Mouse (Mus musculus) frontal cortex, postnatal 14 days (tissue): Measurements from ENCODE around the gene Zfp974.
"Not testable (repeated sequence)": the region's sequence is repeated elsewhere in the genome, so short reads cannot be mapped to it uniquely, and the experiment has no call there.

Experiments
- DNase-seq, 2 experiments: peaks; one replicate each; pipeline ENCODE4 v3.0.0; 2022; ENCODE audit warnings: low spot score in 2 of 2

The Zfp974 gene

DNA sequence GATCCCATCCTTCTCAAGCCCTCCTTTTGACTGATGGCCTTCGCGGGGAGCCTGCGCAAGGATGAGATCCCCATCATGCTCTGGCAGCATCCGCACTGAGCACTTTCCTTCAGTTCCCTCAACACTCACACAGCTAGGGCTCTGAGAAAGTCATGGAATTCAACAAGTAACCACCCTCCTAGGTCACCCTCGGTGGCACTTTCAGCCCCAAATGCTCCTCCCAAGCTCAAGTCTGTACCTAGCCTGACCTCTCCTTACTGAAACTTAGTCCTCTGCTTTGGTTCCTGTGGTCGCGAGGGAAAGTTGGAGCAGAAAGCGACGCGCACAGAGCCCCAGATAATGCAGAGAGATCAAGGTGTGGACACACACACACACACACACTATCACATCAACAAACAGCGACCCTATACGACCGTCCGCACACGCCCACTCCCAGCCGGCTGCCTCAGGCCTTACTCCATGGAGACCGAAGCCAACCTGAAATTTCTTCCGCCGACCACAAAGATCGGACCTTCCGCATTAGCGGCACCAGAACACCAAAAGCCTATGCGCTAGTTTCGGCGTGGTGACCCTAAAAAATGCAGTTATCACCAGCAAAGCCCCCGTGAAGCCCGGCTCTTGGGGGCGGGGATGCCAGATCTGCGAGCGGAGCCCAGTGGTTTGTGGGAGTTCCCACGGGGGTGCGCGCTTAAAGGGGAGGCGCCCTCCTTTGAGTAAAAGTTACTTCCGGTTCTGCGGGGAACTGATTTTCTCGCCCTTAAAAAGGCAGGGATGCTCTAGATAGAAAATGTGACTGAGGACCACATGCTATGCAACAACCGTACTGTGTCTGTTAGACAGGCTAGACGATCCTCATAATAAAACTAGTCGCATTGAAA lies at the start of gene Zfp974:
Zfp974 (minus strand) TSS at position 643 of the 878 bp plus-strand sequence.
- peak; percentile 33 to 55 for DNase-seq

DNA sequence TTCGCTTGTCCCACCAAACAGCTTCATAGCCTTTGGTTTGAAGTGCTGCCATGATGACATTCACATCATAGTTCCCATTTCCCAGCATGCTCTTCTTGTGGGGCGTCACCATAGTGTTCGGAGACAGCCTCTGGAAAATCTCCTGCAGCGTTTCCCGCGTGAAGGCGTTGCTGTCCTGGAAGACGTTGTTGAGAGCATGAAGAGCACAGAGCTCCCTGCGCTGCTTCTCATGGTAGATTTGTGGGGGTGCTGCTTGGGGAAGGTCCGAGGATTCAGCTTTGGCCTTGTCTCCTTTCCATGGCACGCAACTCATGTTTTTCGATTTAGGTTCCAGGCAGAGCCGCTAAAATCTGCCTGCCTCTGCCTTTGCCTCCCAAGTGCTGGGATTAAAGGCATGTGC lies 20.2 kb upstream of the Zfp974 start:
- not testable (repeated sequence) for DNase-seq

DNA sequence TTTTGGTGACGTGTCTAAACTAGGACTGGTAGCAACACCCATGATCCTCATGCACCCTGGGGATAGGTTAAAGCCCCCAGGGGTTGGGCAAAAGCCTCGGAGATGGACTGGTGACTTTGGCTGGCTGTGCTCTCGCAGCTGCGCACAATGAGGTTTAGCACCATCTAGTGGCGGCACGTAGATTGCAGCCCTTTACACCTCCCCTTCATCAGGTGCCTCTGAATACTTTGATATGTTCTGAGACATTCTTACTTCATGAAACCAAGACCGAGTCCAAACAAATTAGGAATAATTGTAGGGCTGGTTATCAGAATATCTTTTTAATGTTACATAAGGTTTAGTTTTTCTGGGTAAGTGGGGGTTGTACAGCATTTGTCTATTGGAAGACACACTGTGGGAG lies 12.6 kb upstream of the Zfp974 start:
- DNase-seq, result peak in 1 of 2 experiments; percentile 13

DNA sequence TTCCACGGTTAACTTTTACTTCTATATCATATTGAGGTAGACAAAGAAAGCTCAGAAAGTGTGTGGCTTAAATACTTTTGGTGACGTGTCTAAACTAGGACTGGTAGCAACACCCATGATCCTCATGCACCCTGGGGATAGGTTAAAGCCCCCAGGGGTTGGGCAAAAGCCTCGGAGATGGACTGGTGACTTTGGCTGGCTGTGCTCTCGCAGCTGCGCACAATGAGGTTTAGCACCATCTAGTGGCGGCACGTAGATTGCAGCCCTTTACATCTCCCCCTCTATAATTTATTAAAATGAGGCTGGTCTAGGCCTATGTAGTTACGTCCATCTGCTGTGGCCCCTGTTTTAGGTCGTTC lies 4.5 kb upstream of the Zfp974 start:
- DNase-seq, result not testable (repeated sequence)

DNA sequence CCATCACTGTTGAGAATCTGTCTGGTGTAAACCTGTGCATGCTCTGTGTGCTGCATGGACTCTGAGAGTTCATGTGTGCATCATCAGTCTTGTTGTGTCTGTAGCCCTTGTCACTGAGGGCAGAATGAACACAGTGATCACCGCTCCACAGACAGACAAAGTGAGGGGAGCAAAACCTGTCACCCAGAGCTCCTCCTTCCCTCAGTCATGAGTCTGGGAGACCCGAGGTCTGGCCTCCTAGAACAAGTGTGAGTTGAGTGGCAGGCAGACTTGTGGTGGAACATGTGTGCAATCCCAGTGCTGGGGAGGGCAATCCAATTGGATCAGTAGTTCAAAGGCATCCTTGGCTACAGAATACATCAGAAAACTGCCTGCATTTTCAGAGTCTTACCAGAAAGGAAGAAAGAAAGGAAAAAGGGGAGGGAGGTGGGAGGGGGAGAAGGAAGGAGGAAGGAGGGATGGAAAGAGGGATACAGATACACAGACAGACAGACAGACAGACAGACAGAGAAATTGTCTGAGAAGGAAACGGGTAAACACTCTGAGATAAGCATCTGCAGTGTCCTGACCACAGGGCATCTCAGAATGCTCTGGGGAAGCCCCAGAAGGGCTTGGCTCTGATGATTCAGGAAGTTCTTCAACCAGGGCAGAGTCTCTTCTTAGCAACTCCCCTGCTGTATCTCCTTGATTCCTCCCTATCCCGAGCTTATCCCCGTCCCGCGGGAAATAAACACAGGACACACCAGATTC lies 4.0 kb upstream of the Zfp974 start:
- DNase-seq, result no peak

DNA sequence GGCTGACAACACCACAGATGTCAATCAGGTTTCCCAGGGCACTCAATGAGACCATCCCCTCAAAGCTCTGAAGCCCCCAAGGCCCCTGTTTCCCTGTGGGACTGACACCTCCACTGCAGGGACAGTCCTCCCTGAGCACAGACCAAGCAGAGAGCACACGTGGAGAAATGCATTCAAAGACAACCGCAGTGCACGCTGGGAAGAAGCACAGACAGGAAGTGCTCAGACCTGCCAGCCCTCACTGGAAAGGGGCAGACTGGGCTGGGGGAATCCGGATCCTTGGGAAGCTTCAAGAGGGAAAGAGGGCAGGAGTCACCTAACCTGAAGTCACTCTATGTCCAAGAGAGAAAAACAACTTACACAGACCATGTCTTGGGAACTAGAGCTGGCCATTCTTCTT lies 2.2 kb downstream of the Zfp974 start:
- DNase-seq, result not testable (repeated sequence)

DNA sequence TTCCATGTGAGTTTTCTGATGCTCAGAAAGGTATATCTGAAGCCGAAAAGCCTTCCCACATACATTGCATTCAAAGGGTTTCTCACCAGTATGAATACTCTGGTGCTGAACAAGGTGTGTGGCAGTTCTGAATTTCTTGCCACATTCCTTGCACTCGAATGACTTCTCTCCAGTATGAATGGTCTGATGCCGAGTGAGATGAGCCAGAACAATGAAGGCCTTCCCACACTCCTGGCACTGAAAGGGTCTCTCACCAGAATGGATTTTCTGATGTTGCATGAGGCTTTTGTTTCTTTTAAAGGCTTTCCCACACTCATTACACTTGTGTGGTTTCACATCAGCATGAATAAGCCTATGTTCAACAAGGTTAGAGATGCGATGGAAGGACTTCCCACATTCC lies 18.3 kb downstream of the Zfp974 start:
- not testable (repeated sequence) for DNase-seq

DNA sequence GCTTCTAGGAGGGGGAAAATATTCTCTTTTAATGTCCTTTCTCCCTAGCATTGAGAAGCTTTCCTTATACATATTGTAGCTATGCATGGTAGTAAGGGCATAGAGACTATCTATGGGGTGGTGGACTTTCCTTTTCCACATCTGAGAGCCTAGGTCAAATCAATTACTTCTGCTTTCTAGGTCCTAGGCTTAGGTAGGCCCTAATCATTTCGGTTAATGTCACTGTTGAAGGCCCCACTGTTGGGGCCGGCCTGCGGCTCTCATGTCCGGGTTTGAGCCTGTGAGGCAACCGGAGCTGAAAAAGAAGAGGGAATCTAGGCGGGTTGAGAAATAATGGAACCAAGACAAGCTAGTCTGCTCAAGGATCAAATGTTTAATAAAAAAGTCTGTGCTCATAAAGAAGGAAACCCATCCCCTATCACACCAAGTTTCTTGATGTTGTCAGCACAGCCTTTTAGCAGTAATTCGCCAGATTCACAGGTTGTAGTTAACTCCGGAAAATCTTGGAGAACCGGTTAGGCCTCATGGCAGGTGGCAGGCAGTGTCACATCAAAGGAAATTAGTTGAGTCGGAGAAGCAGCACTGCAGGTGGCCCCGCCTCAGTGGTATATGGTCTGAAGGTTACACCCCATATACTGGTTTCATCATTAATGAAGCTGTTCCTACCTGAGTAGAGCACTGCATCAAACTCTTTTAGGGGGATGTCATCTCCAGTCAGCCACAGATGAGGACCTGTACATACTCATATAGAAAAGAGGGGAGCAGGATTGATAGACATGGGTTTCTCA lies 24.0 kb downstream of the Zfp974 start:
- no peak for DNase-seq

DNA sequence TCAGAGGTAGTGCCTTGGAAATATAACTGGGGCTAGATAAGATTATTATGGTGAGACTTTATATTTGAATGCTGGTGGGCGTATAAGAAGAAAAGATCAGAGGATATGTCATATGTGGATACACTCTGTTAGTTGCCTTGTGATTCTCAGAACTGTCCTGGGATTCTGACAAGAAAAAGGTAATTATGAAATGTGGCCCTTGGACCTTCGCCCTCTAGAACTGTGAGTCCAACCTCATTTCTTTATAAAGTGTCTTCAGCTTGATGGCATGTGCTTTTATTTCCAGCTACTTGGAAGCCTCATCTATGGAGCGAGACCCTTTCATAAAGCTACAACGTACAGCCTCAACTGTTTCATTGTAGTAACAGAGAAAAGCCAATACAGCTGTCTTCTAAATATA lies 28.7 kb downstream of the Zfp974 start:
- no peak for DNase-seq

DNA sequence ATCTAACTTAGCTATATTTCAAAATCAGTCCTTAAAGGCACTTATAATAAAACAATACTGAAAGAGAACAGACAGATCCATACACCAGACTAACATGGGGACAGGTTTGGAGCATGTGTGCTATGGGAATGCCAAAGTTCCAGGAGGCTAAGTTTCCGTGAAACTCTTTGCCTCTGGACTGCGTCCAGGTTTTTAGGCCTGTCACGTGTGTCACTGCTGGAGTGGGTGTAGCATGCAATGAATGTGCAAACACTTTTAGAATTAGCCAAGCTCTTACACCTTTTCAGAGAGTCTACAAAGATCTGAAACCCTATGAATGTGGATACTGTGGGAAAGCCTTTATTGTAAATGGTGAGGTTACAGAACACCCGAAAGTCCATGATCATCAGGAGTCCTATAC lies 47.5 kb downstream of the Zfp974 start:
- DNase-seq, result no peak

DNA sequence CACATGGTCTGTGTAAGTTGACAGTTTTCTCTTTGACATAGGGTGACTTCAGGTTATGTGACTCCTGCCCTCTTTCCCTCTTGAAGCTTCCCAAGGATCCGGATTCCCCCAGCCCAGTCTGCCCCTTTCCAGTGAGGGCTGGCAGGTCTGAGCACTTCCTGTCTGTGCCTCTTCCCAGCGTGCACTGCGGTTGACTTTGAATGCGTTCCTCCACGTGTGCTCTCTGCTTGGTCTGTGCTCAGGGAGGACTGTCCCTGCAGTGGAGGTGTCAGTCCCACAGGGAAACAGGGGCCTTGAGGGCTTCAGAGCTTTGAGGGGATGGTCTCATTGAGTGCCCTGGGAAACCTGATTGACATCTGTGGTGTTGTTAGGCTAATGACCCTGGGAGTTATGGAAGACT lies 66.7 kb downstream of the Zfp974 start:
- not testable (repeated sequence) for DNase-seq

DNA sequence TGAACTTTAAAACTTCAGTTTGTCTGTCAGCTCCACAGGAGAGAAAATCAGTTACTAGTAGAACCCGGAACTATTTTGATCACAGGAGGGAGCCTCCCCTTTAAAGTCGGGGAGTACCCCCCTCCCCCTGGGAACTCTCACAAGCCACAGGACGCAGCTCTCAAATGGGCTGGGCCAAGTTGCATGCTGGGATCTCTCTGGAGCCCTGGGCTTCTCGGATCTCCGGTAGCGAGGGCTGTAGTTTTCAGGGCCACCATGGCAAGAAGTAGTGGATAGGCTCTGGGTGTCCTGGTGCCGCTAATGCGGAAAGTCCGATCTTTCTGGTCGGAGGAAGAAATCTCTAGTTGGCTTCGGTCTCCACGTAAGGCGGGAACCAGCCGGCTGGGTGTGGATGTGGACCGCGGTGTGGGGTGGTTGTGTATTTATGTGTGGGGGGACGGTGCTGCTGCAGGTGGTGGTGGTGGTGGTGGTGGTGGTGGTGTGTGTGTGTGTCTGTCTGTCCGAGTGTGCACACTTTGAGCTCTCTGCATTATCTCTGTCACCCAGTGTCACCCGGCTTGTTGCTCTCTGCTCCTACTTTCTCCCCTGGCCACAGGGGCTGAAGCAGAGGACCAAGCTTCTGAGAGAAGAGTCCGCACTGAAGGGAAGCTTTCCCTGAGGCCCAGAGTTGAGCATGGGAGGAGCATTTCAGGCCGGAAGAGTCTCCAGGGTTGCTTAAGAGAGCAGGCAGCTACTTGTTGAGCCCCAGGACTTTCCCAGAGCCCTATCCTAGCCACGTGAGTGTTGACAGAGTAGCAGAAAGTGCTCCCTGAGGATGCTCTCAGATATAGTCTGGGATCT lies 68.6 kb downstream of the Zfp974 start:
- DNase-seq, result peak; percentile 39 to 43

DNA sequence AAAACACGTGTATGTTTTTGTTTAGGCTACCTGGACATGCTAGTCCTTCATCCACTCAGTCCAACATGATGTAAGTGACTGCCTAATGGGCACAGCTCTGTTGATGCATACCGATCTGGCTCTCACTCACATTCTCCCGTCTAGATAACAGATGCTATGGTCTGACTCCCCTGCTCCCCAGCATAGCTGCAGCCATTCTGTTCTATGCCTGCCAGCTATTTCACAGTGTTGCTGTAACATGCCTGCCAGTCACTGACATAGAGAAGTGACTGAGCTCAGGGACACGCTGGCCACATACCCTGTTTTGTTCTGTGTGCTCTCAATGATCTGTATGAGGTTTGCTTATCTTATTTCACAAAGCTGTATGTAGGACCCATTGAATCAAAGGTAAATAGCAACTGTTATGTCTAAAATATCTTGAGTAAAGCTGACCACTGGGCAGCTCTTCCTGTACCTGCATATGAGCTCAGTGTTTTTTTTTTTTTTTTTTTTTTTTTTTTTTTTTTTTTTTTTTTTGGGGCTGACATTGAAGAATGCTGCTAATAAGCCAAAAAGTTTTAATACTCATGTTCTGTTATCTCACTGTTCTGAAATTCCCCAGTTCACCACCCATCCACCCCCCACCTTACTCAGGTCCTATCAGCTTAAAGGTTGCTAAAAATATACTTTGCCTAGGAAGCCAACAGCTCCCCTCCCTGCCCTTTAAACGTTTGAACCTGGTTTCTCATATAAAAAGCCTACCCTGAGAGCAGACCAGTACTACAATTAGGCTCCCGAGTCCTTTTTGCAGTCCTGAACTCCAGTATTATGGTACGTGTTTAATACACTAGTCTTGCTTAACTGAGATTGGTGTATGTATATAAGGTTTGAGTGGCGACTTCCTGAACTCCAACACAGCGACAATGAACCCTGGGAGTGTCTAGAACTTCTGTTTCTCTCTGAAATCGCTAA lies 69.7 kb downstream of the Zfp974 start:
- no peak for DNase-seq
